Mouse (Mus musculus) limb, embryonic 11.5 days (tissue): ENCODE results near the gene Muc4. TPM values are rescaled to one million over a fixed set of nuclear protein-coding genes. Genes with fewer than 3 reads are reported as not detected.

Experiments used
- ATAC-seq: fragments of 200-750 bp; cut with Nextera tagmentation; 2 replicates; pipeline ENCODE4 v1.8.0; 2017; ENCODE audit warnings: low read depth; ENCODE audit not compliant: insufficient number of reproducible peaks, low FRiP score, low TSS enrichment
- DNase-seq: peaks from one replicate; pipeline ENCODE4 v3.0.0-alpha.2; 2015; ENCODE audit warnings: low spot score
- H3K27ac ChIP-seq: fragments of 300-500 bp; sonication (generic); replicated peaks from 2 replicates; pipeline ENCODE4 v1.5.1; 2014; ENCODE audit warnings: low read depth, mild to moderate bottlenecking, low read length
- H3K27me3 ChIP-seq: fragments of 300-500 bp; sonication (generic); 2 replicates; pipeline ENCODE4 v1.6.1; 2014; ENCODE audit warnings: mild to moderate bottlenecking, low read length, mixed read lengths; ENCODE audit not compliant: control insufficient read depth, insufficient read depth
- H3K36me3 ChIP-seq: fragments of 300-500 bp; sonication (generic); 2 replicates; pipeline ENCODE4 v1.6.1; 2014; ENCODE audit warnings: mild to moderate bottlenecking, low read length, moderate library complexity, mixed read lengths; ENCODE audit not compliant: control insufficient read depth, insufficient read depth
- H3K4me1 ChIP-seq: fragments of 300-500 bp; sonication (generic); 2 replicates; pipeline ENCODE4 v1.6.1; 2014; ENCODE audit warnings: low read length, mixed read lengths; ENCODE audit not compliant: control insufficient read depth, insufficient read depth
- H3K4me2 ChIP-seq: fragments of 300-500 bp; sonication (generic); 2 replicates; pipeline ENCODE4 v1.6.1; 2014; ENCODE audit warnings: low read depth, mild to moderate bottlenecking, moderate library complexity; ENCODE audit not compliant: severe bottlenecking
- H3K4me3 ChIP-seq: fragments of 300-500 bp; sonication (generic); 2 replicates; pipeline ENCODE4 v1.5.1; 2014; ENCODE audit warnings: low read depth, low read length
- H3K9ac ChIP-seq: fragments of 300-500 bp; sonication (generic); 2 replicates; pipeline ENCODE4 v1.6.1; 2014; ENCODE audit warnings: mild to moderate bottlenecking, low read length
- H3K9me3 ChIP-seq: fragments of 300-500 bp; sonication (generic); 2 replicates; pipeline ENCODE4 v1.6.1; 2016; ENCODE audit warnings: low read length; ENCODE audit not compliant: control insufficient read depth
- WGBS: fragments of 180-500 bp; shearing (Covaris S2); extraction: QIAGEN DNeasy Blood & Tissue Kit; methylation state at CpG from one replicate; pipeline ENCODE4 v1.1.7; 2014; 5-methylcytosine and 5-hydroxymethylcytosine counted together
- polyA plus RNA-seq: library from polyadenylated mRNA; unstranded; fragments of >200 nt; fragmentation: Nextera tagmentation; extraction: Ambion mirVana; gene quantifications from 2 replicates; pipeline ENCODE4 v1.2.1, GENCODE M21; 2014

The Muc4 gene
- polyA plus RNA-seq, 1 experiment from 2014 or later, result not detected

GRCm38 (mm10) chr16:32766904-32767303 lies 31.2 kb downstream of the Muc4 start:
- Histone ChIP-seq H3K36me3 (no peaks in the 10 kb centered on the region), H3K9ac (no peak overlapping the region), H3K4me2 (no peak overlapping the region), H3K9me3 (no peaks in the 10 kb centered on the region), H3K27me3 (no peaks in the 10 kb centered on the region), H3K4me1 (no peaks in the 10 kb centered on the region), H3K4me3 (no peak overlapping the region), H3K27ac (no peak overlapping the region)
- ATAC-seq (no peak), DNase-seq (no peak)
- 93% methylated on average over 7 of the region's 7 CpGs for whole genome bisulfite sequencing

- H3K9me3 ChIP-seq, result no peaks in the 10 kb centered on the region
- H3K27me3 ChIP-seq, result no peaks in the 10 kb centered on the region
- no peaks in the 10 kb centered on the region for H3K4me1 ChIP-seq
- no peak overlapping the region for H3K4me2 ChIP-seq
- 74% methylated on average over 10 of the region's 10 CpGs for WGBS
- no peaks in the 10 kb centered on the region for H3K36me3 ChIP-seq
- no peak overlapping the region for H3K9ac ChIP-seq
- H3K27ac ChIP-seq, result no peak overlapping the region
- DNase-seq, result no peak
- no peak overlapping the region for H3K4me3 ChIP-seq
- ATAC-seq, result no peak
Measured at GRCm38 (mm10) chr16:32776676-32777075, 41.0 kb downstream of the Muc4 start.

GRCm38 (mm10) chr16:32778956-32779355 lies 43.3 kb downstream of the Muc4 start:
- Histone ChIP-seq H3K4me3 (no peak overlapping the region), H3K9ac (no peak overlapping the region), H3K27ac (no peak overlapping the region), H3K27me3 (no peaks in the 10 kb centered on the region), H3K4me2 (no peak overlapping the region), H3K36me3 (no peaks in the 10 kb centered on the region), H3K9me3 (no peaks in the 10 kb centered on the region), H3K4me1 (no peaks in the 10 kb centered on the region)
- 71% methylated on average over 8 of the region's 8 CpGs for WGBS
- ATAC-seq (no peak), DNase-seq (no peak)

- no peak overlapping the region for H3K27ac ChIP-seq
- H3K4me1 ChIP-seq, result no peaks in the 10 kb centered on the region
- no peak overlapping the region for H3K4me3 ChIP-seq
- DNase-seq (no peak), ATAC-seq (no peak)
- H3K36me3 ChIP-seq, result no peaks in the 10 kb centered on the region
- H3K9me3 ChIP-seq, result no peaks in the 10 kb centered on the region
- no peak overlapping the region for H3K4me2 ChIP-seq
- no peaks in the 10 kb centered on the region for H3K27me3 ChIP-seq
- H3K9ac ChIP-seq, result no peak overlapping the region
- 58% methylated on average over 5 of the region's 5 CpGs for WGBS
Measured at GRCm38 (mm10) chr16:32783324-32784062, 47.8 kb downstream of the Muc4 start.

GRCm38 (mm10) chr16:32784840-32785239 lies 49.2 kb downstream of the Muc4 start:
- no peak for DNase-seq
- Histone ChIP-seq H3K4me2 (no peak overlapping the region), H3K4me3 (no peak overlapping the region), H3K36me3 (no peaks in the 10 kb centered on the region), H3K27ac (no peak overlapping the region), H3K9ac (no peak overlapping the region), H3K27me3 (no peaks in the 10 kb centered on the region), H3K4me1 (no peaks in the 10 kb centered on the region), H3K9me3 (no peaks in the 10 kb centered on the region)
- ATAC-seq, result no peak
- WGBS, result 86% methylated on average over 13 of the region's 13 CpGs

GRCm38 (mm10) chr16:32790056-32790455 lies 54.4 kb downstream of the Muc4 start:
- no peak overlapping the region for H3K4me2 ChIP-seq
- no peak overlapping the region for H3K27ac ChIP-seq
- 90% methylated on average over 5 of the region's 5 CpGs for WGBS
- H3K4me3 ChIP-seq, result no peak overlapping the region
- H3K36me3 ChIP-seq, result no peaks in the 10 kb centered on the region
- H3K4me1 ChIP-seq, result no peaks in the 10 kb centered on the region
- DNase-seq (no peak), ATAC-seq (no peak)
- H3K9ac ChIP-seq, result no peak overlapping the region
- H3K9me3 ChIP-seq, result no peaks in the 10 kb centered on the region
- no peaks in the 10 kb centered on the region for H3K27me3 ChIP-seq

GRCm38 (mm10) chr16:32795177-32795576 lies 59.5 kb downstream of the Muc4 start:
- Histone ChIP-seq H3K4me3 (no peak overlapping the region), H3K4me2 (no peak overlapping the region), H3K27ac (no peak overlapping the region), H3K4me1 (no peaks in the 10 kb centered on the region), H3K36me3 (no peaks in the 10 kb centered on the region), H3K9ac (no peak overlapping the region), H3K9me3 (no peaks in the 10 kb centered on the region), H3K27me3 (no peaks in the 10 kb centered on the region)
- WGBS, result 75% methylated on average over 1 of the region's 1 CpGs
- DNase-seq (no peak), ATAC-seq (no peak)

- Histone ChIP-seq H3K9me3 (no peaks in the 10 kb centered on the region), H3K36me3 (no peaks in the 10 kb centered on the region), H3K9ac (no peak overlapping the region), H3K27ac (no peak overlapping the region), H3K4me2 (no peak overlapping the region), H3K4me3 (no peak overlapping the region), H3K27me3 (no peaks in the 10 kb centered on the region), H3K4me1 (no peaks in the 10 kb centered on the region)
- no peak for DNase-seq
- no peak for ATAC-seq
- WGBS, result 72% methylated on average over 14 of the region's 14 CpGs
Measured at GRCm38 (mm10) chr16:32796676-32797425, 61.2 kb downstream of the Muc4 start.
